Mouse (Mus musculus): ENCODE measurements around the gene Galnt11. TPM values are rescaled to one million over a fixed set of nuclear protein-coding genes. Genes with fewer than 3 reads are reported as not detected.
"Not testable (repeated sequence)": the region's sequence is repeated elsewhere in the genome, so short reads cannot be mapped to it uniquely, and the experiment has no call there.

Galnt11 gene
- polyA plus RNA-seq, 1 experiment from 2014 or later = 36.2 TPM

- Histone ChIP-seq H3K4me2 (peak within 1 kb of the TSS; percentile 74), H3K9ac (peak within 1 kb of the TSS; percentile 85), H3K4me1 (ENCODE audit: insufficient read depth) (0 out of 2 replicates have a peak, but pooled peaks cover 3% of the 10 kb centered on the region), H3K27me3 (ENCODE audit: insufficient read depth, low read length) (no peaks in the 10 kb centered on the region), H3K27ac (ENCODE audit: low read depth) (peak within 1 kb of the TSS; percentile 87), H3K36me3 (ENCODE audit: insufficient read depth) (no peaks in the 10 kb centered on the region), H3K4me3 (ENCODE audit: low read depth, low read length) (peak within 1 kb of the TSS; percentile 63), H3K9me3 (ENCODE audit: low read depth, low read length) (no peaks in the 10 kb centered on the region)
- TF ChIP-seq CTCF (IDR thresholded peaks at IDR 0.05; ENCODE audit: low read depth) = no peak
- peak; percentile 98 for ATAC-seq (ENCODE audit: insufficient read depth)
- 2% methylated on average over 72 of the region's 72 CpGs for WGBS
- peak; percentile 93 for DNase-seq
Measured at GRCm38 (mm10) chr5:25222752-25223702, 1.3 kb downstream of the Galnt11 start, which contains the start of gene E130116L18Rik. Gene E130116L18Rik (minus strand): TSS chr5:25223153.

DNA sequence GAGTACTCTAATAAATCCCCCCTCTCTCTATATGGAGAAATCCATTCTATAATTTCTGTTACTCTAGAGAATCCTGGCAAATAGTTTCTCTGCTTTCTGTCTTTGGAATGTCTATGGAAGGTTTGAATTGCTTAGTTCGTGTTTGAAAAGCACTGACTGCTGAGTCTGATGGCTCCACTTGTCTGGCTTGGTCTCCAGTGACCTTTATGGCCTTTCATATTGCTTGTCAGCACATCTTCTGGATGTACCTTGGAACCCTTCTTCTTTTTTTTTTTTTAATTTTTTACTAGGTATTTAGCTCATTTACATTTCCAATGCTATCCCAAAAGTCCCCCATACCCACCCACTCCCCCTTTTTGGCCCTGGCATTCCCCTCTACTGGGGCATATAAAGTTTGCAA is 2.7 kb downstream of the Galnt11 start:
- DNase-seq; H3K9me3 ChIP-seq (ENCODE audit: low read depth, low read length); H3K9ac ChIP-seq; H3K27me3 ChIP-seq (ENCODE audit: insufficient read depth, low read length); H3K4me1 ChIP-seq (ENCODE audit: insufficient read depth); ATAC-seq (ENCODE audit: insufficient read depth); H3K4me3 ChIP-seq (ENCODE audit: low read depth, low read length); H3K27ac ChIP-seq (ENCODE audit: low read depth); H3K36me3 ChIP-seq (ENCODE audit: insufficient read depth): not testable (repeated sequence)
- peak overlapping the region; percentile 74; the same call in 1 of the 2 replicates for H3K4me2 ChIP-seq
- 81% methylated on average over 1 of the region's 1 CpGs for WGBS

DNA sequence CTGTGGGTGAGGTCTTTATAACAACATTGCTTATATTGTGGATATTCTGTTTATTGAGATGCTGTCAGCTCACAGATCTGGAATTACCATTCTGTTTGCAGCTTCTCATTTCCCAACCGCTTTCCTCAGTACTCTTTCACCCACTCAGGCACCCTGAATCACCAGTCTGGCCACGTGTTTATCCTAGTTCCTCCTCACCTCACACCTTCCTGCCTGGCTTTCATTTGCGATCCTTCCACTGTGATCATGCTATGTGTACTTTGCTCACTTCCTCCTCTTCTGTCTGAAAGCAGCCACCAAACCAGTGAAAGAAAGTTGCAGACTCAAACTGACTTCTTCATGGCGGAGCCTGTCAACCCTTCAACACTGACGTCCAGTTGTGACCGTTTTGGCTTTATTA is 21.4 kb downstream of the Galnt11 start:
- WGBS = 84% methylated on average over 6 of the region's 6 CpGs
- ATAC-seq (ENCODE audit: insufficient read depth) = no peak
- no peaks in the 10 kb centered on the region for H3K27me3 ChIP-seq (ENCODE audit: insufficient read depth, low read length)
- no peaks in the 10 kb centered on the region for H3K4me1 ChIP-seq (ENCODE audit: insufficient read depth)
- no peak overlapping the region for H3K4me3 ChIP-seq (ENCODE audit: low read depth, low read length)
- H3K9ac ChIP-seq = no peak overlapping the region
- no peak overlapping the region for H3K4me2 ChIP-seq
- H3K9me3 ChIP-seq (ENCODE audit: low read depth, low read length) = no peaks in the 10 kb centered on the region
- no peak for DNase-seq
- H3K27ac ChIP-seq (ENCODE audit: low read depth) = no peak overlapping the region
- H3K36me3 ChIP-seq (ENCODE audit: insufficient read depth) = no peaks in the 10 kb centered on the region
- no peak for TF ChIP-seq CTCF (IDR thresholded peaks at IDR 0.05; ENCODE audit: low read depth)

DNA sequence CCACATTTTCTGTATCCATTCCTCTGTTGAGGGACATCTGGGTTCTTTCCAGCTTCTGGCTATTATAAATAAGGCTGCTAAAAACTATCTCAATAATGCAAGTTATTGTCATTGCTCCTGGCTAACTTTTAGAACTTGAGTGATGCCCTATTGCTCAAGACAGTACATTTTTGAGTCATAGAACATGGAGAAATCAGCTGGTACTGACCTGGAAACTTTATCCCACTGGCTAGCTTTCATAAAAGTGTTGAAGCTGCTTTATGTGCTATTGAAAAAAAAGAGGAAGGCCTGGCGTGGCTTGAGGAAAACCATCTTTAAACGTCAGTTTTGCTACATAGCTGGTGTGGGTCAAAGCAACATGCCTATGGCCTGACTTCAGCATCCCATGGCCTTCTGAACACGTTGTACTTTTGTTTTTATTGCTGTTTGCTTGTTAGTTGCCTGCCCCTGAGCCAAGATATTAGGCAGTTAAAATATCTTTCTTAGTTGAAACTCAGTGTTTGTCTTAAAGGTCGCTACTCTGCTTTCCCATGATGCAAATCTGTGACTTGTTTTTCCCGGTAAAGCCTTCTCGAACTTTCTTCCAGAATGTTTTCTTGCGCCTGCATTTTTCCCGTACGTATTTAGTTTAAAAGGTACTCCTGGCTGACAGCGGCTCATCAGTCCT is 24.2 kb downstream of the Galnt11 start:
- Histone ChIP-seq H3K4me1 (ENCODE audit: insufficient read depth) (no peaks in the 10 kb centered on the region), H3K36me3 (ENCODE audit: insufficient read depth) (peaks cover 13% of the 10 kb centered on the region), H3K9me3 (ENCODE audit: low read depth, low read length) (no peaks in the 10 kb centered on the region), H3K4me3 (ENCODE audit: low read depth, low read length) (no peak overlapping the region), H3K4me2 (no peak overlapping the region), H3K27ac (ENCODE audit: low read depth) (no peak overlapping the region), H3K9ac (no peak overlapping the region), H3K27me3 (ENCODE audit: insufficient read depth, low read length) (no peaks in the 10 kb centered on the region)
- ATAC-seq (ENCODE audit: insufficient read depth) (no peak), DNase-seq (no peak)
- WGBS = 81% methylated on average over 10 of the region's 10 CpGs
- no peak for TF ChIP-seq CTCF (IDR thresholded peaks at IDR 0.05; ENCODE audit: low read depth)

- Histone ChIP-seq H3K4me2 (no peak overlapping the region), H3K27me3 (ENCODE audit: insufficient read depth, low read length) (no peaks in the 10 kb centered on the region), H3K9ac (no peak overlapping the region), H3K27ac (ENCODE audit: low read depth) (no peak overlapping the region), H3K4me3 (ENCODE audit: low read depth, low read length) (no peak overlapping the region), H3K36me3 (ENCODE audit: insufficient read depth) (peaks cover 16% of the 10 kb centered on the region), H3K9me3 (ENCODE audit: low read depth, low read length) (no peaks in the 10 kb centered on the region), H3K4me1 (ENCODE audit: insufficient read depth) (no peaks in the 10 kb centered on the region)
- ATAC-seq (ENCODE audit: insufficient read depth) (no peak), DNase-seq (no peak)
- 73% methylated on average over 1 of the region's 1 CpGs for whole genome bisulfite sequencing
- no peak for TF ChIP-seq CTCF (IDR thresholded peaks at IDR 0.05; ENCODE audit: low read depth)
Measured at GRCm38 (mm10) chr5:25246473-25246865, 24.8 kb downstream of the Galnt11 start.

- no peaks in the 10 kb centered on the region for H3K27me3 ChIP-seq (ENCODE audit: insufficient read depth, low read length)
- no peak overlapping the region for H3K4me3 ChIP-seq (ENCODE audit: low read depth, low read length)
- no peaks in the 10 kb centered on the region for H3K4me1 ChIP-seq (ENCODE audit: insufficient read depth)
- peaks cover 19% of the 10 kb centered on the region for H3K36me3 ChIP-seq (ENCODE audit: insufficient read depth)
- no peak overlapping the region for H3K27ac ChIP-seq (ENCODE audit: low read depth)
- TF ChIP-seq CTCF (IDR thresholded peaks at IDR 0.05; ENCODE audit: low read depth) = no peak
- 66% methylated on average over 3 of the region's 3 CpGs for WGBS
- ATAC-seq (ENCODE audit: insufficient read depth) = no peak
- H3K9me3 ChIP-seq (ENCODE audit: low read depth, low read length) = no peaks in the 10 kb centered on the region
- no peak for DNase-seq
- H3K9ac ChIP-seq = no peak overlapping the region
- no peak overlapping the region for H3K4me2 ChIP-seq
Measured at GRCm38 (mm10) chr5:25247036-25247435, 25.3 kb downstream of the Galnt11 start.

DNA sequence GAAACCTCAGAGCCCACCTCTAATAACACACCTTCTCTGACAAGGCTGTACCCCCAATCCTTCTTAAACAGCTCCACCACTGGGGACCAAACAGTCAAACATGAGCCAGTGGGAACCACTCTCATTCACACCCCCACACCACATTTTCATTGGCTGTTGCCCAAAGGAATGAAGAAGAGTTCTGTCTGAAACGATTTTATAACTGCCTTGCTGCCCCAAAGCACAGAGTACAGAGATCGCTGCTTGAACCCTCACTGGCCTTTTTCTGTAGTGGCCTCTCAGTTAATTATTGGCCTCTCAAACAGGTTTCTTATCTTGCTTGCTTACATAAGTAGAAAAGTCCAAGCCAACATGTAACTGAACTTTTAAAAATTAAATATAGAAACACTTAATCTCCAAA is 30.7 kb downstream of the Galnt11 start:
- Histone ChIP-seq H3K27me3 (ENCODE audit: insufficient read depth, low read length) (no peaks in the 10 kb centered on the region), H3K27ac (ENCODE audit: low read depth) (no peak overlapping the region), H3K36me3 (ENCODE audit: insufficient read depth) (peaks cover 58% of the 10 kb centered on the region), H3K4me2 (no peak overlapping the region), H3K4me1 (ENCODE audit: insufficient read depth) (no peaks in the 10 kb centered on the region), H3K9me3 (ENCODE audit: low read depth, low read length) (no peaks in the 10 kb centered on the region), H3K9ac (no peak overlapping the region), H3K4me3 (ENCODE audit: low read depth, low read length) (no peak overlapping the region)
- ATAC-seq (ENCODE audit: insufficient read depth) (no peak), DNase-seq (peak; percentile 25)
- TF ChIP-seq CTCF (IDR thresholded peaks at IDR 0.05; ENCODE audit: low read depth) = no peak
- 54% methylated on average over 2 of the region's 2 CpGs for WGBS
